Mouse (Mus musculus): ENCODE results near the gene Trmt1. TPM values are rescaled to one million over a fixed set of nuclear protein-coding genes. Genes with fewer than 3 reads are reported as not detected.

Gene Trmt1
- total RNA-seq, 2 experiments from 2014 or later, result 109 to 113 TPM

GRCm38 (mm10) chr8:84722850-84723570, 36.9 kb downstream of the Trmt1 start, which contains the start of gene G430095P16Rik:
G430095P16Rik (plus strand) TSS chr8:84723007.
- peak; percentile 66 to 69 for DNase-seq (ENCODE audit: low spot score in 2 of 2)
- Histone ChIP-seq H3K27ac (peak within 1 kb of the TSS; percentile 93), H3K4me3 (no peak within 1 kb of the TSS; the same call in 1 of the 2 replicates)
- TF ChIP-seq CTCF (conservative IDR thresholded peaks at IDR 0.05), result peak; percentile 24; the same call in 1 of the 2 replicates

- Histone ChIP-seq H3K27ac (peak overlapping the region; percentile 93), H3K4me3 (no peak overlapping the region)
- no peak for DNase-seq (ENCODE audit: low spot score in 2 of 2)
- no peak for TF ChIP-seq CTCF (conservative IDR thresholded peaks at IDR 0.05)
Observed at GRCm38 (mm10) chr8:84723571-84723900, 37.4 kb downstream of the Trmt1 start.

GRCm38 (mm10) chr8:84724683-84725082, 38.6 kb downstream of the Trmt1 start:
- Histone ChIP-seq H3K4me3 (no peak overlapping the region), H3K27ac (peak overlapping the region; percentile 93)
- DNase-seq (ENCODE audit: low spot score in 2 of 2), result no peak
- no peak for TF ChIP-seq CTCF (conservative IDR thresholded peaks at IDR 0.05)

GRCm38 (mm10) chr8:84725246-84725940, 39.3 kb downstream of the Trmt1 start:
- DNase-seq (ENCODE audit: low spot score in 2 of 2), result no peak
- no peak for TF ChIP-seq CTCF (conservative IDR thresholded peaks at IDR 0.05)
- Histone ChIP-seq H3K4me3 (no peak overlapping the region), H3K27ac (peak overlapping the region; percentile 93)

- Histone ChIP-seq H3K4me3 (no peak overlapping the region), H3K27ac (peak overlapping the region; percentile 93)
- TF ChIP-seq CTCF (conservative IDR thresholded peaks at IDR 0.05), result peak; percentile 85
- no peak for DNase-seq (ENCODE audit: low spot score in 2 of 2)
Observed at GRCm38 (mm10) chr8:84725941-84726259, 39.8 kb downstream of the Trmt1 start.

- DNase-seq (ENCODE audit: low spot score in 2 of 2), result peak; percentile 52 to 55
- TF ChIP-seq CTCF (conservative IDR thresholded peaks at IDR 0.05), result no peak
- no peak overlapping the region for H3K4me3 ChIP-seq
- peak overlapping the region; percentile 93 for H3K27ac ChIP-seq
Observed at GRCm38 (mm10) chr8:84728474-84728873, 42.4 kb downstream of the Trmt1 start.

GRCm38 (mm10) chr8:84729921-84730362, 43.8 kb downstream of the Trmt1 start:
- peak; percentile 22 for TF ChIP-seq CTCF (conservative IDR thresholded peaks at IDR 0.05)
- DNase-seq (ENCODE audit: low spot score in 2 of 2), result no peak
- Histone ChIP-seq H3K4me3 (peak overlapping the region; percentile 23), H3K27ac (peak overlapping the region; percentile 93)

GRCm38 (mm10) chr8:84730541-84731370, 44.6 kb downstream of the Trmt1 start:
- DNase-seq (ENCODE audit: low spot score in 2 of 2), result no peak
- peak overlapping the region; percentile 93 for H3K27ac ChIP-seq
- H3K4me3 ChIP-seq, result peak overlapping the region; percentile 23
- no peak for TF ChIP-seq CTCF (conservative IDR thresholded peaks at IDR 0.05)

- TF ChIP-seq CTCF (conservative IDR thresholded peaks at IDR 0.05), result no peak
- no peak overlapping the region for H3K4me3 ChIP-seq
- peak overlapping the region; percentile 93 for H3K27ac ChIP-seq
- no peak for DNase-seq (ENCODE audit: low spot score in 2 of 2)
Observed at GRCm38 (mm10) chr8:84731371-84732177, 45.5 kb downstream of the Trmt1 start.

GRCm38 (mm10) chr8:84732545-84732944, 46.4 kb downstream of the Trmt1 start:
- no peak overlapping the region for H3K4me3 ChIP-seq
- peak overlapping the region; percentile 93 for H3K27ac ChIP-seq
- no peak for DNase-seq (ENCODE audit: low spot score in 2 of 2)
- TF ChIP-seq CTCF (conservative IDR thresholded peaks at IDR 0.05), result no peak

GRCm38 (mm10) chr8:84732996-84733395, 46.9 kb downstream of the Trmt1 start:
- H3K27ac ChIP-seq, result peak overlapping the region; percentile 93
- no peak for DNase-seq (ENCODE audit: low spot score in 2 of 2)
- no peak overlapping the region for H3K4me3 ChIP-seq
- no peak for TF ChIP-seq CTCF (conservative IDR thresholded peaks at IDR 0.05)

- H3K27ac ChIP-seq, result peak overlapping the region; percentile 93
- no peak for DNase-seq (ENCODE audit: low spot score in 2 of 2)
- no peak overlapping the region for H3K4me3 ChIP-seq
- TF ChIP-seq CTCF (conservative IDR thresholded peaks at IDR 0.05), result no peak
Observed at GRCm38 (mm10) chr8:84733959-84734358, 47.9 kb downstream of the Trmt1 start.
